Mouse (Mus musculus) kidney, postnatal 4 days (tissue): ENCODE data around the gene Lrtm1.

ENCODE experiments used
- DNase-seq, 2 experiments: peaks; one replicate each; pipeline ENCODE4 v3.0.0; 2021; ENCODE audit warnings: mixed read lengths in 2 of 2

Lrtm1 gene

DNA sequence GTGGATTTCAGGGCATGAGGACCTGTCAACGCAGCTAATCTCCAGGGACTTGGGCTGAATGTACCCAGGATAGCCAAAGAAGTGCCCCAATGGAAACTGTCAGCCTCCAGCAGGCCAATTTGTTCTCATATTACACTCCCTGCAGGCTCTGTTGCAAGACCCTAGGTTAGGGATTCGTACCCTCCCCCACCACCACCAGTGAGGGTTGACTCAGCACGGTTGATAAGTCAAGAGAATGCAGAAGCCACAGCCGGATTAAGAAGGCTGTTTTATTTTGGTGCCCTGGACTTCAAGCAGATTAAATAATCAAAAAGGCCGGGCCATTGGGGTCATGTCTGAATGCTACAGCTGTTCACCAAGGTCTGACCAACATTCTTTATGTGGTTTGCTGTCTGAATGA is at the start of gene Lrtm1:
TSS of gene Lrtm1 (plus strand) at position 326 of the 400 bp plus-strand sequence.
- DNase-seq = peak; percentile 52 to 67

GRCm38 (mm10) chr14:28969247-28969646 is 48.8 kb upstream of the Lrtm1 start:
- no peak for DNase-seq

DNA sequence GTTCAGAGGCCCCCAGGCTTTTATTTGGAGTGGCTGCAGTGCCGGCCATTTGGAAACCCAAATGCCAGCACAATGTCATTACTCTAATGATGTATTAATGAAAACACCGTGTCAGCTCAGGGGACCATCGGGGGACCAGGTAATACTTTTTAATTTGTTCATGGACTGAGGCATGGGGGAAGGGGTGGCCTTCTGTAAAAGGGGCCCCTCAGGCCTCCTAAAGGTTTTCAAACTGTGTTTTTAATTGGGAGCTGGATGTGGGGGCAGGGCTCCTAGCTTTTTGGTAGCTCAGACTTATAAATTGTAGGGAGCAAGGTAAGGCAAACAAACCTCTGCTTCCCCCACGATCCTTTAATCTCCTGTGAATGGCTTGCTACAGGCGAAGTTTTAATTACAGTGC is 45.4 kb upstream of the Lrtm1 start:
- no peak for DNase-seq

DNA sequence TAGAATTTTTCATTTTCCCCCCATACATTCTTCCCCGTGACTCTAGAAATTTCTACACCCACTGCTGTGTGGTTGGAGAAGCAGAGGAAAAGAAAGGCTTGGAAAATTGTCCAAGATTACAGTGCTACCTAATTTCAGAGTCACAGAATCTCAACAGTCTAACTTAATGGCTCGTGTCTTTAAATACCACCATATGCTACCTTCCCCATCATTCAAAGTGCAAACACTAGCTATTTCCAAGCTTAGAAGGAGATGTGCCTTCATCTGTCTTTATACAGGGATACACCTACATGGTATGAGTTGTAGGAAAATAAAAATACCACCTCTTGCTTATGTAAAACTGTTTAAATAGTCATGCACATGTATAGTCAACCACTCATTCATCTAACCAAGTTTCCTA is 38.8 kb upstream of the Lrtm1 start:
- DNase-seq = no peak

- peak; percentile 38 to 51 for DNase-seq
These were observed 37.5 kb upstream of the Lrtm1 start for GRCm38 (mm10) chr14:28980482-28980881.

GRCm38 (mm10) chr14:28984276-28984675 is 33.7 kb upstream of the Lrtm1 start:
- no peak for DNase-seq

DNA sequence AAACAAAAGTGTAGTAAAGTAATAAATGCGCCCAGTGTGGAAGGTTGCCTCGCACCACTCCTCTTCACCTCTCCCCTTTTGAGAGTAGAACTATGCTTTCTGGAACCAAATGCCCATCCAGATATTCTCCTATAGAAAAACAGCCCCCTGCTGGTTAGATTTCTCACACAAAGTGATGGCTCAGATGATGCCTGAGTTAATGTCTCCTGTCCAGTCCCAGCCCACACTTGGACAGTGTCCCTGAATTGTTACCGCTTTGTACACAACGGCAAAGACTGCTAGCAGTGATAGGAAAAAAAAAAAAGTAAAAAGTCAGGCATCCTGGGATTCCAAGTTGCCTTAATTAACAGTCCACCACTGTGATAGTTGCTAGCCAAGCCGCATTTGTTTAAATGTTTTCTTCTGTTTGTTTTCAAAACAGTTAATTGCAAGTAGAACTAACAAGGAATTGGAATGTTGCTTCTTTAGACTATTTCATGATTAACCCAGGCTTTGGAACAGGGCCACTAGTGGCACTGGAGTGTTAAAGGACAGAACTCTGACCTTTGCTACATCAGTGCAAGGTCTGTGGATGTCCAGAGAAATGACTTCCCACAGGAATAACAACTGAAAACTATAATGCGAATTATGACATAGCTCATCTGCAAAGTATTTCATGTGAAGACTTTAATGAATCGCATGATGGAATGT is 29.7 kb upstream of the Lrtm1 start:
- peak; percentile 7 to 36 for DNase-seq

GRCm38 (mm10) chr14:28996569-28996968 is 21.4 kb upstream of the Lrtm1 start:
- DNase-seq = no peak

GRCm38 (mm10) chr14:29005228-29005840 is 12.7 kb upstream of the Lrtm1 start:
- no peak for DNase-seq

DNA sequence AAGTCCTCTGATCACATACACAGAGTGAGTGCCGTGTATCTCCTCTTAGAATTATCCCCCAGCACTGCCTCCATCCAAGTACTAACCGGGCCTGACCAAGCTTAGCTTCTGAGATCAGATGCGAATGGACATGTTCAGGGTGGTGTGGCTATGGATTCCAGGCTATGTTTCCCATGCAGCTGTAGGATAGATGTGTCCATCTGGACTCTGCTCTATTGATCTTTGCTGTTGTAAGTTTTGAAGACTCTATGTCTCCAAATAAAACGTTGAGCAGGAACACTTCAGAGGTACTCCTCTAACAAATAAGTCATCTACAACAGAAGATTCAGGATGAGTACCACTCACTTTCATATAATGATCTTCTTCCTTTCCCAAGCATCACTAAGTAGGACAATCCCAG is 8.4 kb upstream of the Lrtm1 start:
- no peak for DNase-seq

DNA sequence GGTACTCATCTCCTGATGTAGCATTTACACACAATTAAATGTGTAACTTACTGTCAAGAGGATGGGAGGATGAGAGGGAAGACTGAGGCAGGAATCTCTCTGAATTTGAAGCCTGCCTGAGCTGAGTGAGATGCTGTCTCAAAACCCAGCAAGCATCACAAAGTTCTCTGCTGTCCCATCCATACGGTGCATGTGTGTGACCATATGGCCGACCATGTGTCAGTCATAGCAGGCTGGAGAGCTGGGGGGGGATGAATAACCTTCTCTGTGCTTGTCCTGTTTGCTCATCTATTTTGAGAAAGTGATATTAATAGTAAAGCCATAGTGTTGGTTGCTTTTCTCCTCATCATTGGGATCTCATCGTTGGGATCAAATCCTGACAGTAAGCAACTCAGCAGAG is 4.8 kb upstream of the Lrtm1 start:
- no peak for DNase-seq

- DNase-seq = no peak
These were observed 3.3 kb upstream of the Lrtm1 start for GRCm38 (mm10) chr14:29014680-29015079.

DNA sequence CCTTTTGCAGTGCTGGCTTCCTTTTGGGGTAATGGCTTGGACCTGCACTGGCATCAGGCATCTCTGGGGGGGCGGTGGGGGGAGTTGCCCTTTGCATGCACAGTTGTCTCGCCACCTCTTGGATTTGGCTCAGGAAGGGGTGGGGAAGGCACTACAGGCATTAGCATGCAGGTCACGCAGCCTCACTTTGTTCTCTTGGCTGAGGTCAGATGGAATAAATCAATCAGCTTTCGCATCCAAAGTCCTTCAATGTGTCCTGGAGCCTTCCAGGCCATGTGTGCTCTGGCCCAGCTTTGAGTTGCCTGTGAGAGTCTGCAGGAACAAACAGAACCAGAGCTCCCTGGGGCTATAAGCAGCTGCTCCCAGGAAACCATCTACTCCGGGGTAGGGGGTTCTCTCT is 2.1 kb upstream of the Lrtm1 start:
- peak; percentile 27 to 53 for DNase-seq

DNA sequence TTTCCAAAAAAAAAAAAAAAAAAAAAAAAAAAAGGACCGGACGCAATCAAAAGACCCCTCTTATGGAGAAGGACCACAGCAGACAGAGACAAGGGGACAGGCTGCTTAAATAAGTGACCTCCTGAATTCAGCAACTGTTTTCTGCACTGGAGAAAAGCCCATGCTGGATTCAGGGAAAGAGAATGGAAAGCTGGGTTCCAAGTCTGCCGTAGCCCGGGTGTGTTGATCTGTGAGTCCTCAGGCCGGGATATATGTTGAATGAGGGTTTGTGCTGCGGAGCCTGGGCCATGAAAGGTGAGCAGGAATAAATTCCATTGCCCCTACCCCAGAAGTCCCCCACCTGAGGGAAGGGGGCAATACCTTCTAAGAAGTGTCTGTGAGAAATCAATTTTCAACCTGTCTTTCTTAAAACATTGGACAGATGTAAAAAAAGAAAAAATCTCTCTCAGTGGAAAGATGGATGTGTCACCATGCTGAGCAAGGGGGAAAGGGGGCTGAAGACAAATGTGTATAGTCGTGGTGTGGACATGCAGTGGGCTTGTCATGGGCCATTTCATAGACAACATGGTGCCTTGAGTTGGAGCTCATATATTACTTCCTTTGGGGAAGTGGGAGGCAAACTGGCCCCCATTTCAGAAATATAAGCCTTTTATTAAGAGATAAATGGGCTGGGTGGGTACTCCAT is 450 bp downstream of the Lrtm1 start:
- DNase-seq = no peak

DNA sequence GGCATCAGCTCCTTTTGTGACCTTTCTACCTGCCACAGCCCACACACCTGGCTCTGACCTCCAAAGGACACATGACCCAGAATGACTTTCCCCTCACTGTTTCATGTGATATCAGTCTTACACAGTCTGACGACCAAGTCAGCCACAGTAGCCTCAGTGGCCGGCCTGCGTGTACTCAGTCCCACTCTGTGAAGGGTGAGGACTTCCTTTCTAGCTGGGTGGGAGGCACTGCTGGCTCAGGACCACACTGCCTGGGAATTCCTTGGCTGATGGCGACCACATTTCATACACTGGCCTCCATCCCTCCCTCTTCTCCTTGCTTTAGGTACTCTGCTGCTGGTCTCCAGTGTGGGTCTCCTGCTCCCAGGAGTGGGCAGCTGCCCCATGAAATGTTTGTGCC is 3.3 kb downstream of the Lrtm1 start:
- DNase-seq = no peak

DNA sequence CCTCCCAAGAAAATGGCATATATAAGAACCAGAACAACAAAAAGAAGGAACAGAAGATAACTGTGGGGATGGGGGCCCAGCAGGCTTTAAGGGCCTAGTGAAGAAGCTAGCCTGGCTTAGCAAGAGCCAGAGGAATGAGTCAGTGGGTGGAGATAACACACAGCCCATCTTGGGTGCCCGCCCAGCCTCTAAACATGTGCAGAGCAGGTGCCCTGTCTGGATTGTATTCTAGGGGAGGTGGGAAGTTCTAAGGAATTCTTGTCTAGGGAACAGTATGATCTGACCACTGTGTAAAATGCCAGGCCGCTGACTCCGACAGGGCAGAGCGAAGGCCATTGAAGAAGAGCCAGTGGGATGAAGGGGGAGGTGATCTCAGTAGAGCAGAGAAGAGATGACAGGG is 5.2 kb downstream of the Lrtm1 start:
- no peak for DNase-seq

GRCm38 (mm10) chr14:29025335-29025734 is 7.3 kb downstream of the Lrtm1 start:
- no peak for DNase-seq

- DNase-seq = no peak
These were observed 9.3 kb downstream of the Lrtm1 start for GRCm38 (mm10) chr14:29027276-29027675.

DNA sequence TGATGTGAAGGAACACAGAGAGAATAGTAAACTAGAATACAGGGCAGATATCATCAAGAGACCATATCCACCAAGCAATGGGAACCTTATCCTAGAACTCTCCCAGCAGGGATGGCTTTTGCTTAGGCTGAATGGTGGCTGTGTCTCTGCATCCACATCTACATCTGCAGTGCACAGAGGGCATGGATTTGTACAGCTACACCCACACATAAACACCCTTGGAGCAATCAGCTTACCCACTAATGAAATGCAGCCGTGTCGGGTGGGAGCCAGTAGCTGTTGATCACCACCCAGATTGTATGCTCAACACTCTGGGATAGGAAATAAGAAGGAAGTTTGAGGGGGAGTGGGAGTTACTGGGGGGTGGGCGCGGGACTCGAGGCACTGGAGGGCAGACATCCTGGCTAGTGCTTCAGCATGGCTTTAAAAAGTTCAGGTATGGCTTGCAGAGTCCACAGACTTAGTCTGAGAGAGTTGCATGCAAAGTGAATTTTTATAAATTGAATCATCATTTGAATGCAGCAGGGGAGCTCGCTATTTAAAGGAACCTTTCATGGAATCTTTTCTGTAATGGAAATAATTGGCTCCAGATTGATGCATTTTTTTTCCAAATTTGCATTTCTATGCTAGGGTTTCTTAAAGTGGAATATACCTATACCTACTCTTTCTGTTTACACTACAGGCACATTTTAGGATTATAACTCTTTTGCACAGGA is 10.5 kb downstream of the Lrtm1 start:
- DNase-seq = no peak

- no peak for DNase-seq
These were observed 11.1 kb downstream of the Lrtm1 start for GRCm38 (mm10) chr14:29029107-29029469.

DNA sequence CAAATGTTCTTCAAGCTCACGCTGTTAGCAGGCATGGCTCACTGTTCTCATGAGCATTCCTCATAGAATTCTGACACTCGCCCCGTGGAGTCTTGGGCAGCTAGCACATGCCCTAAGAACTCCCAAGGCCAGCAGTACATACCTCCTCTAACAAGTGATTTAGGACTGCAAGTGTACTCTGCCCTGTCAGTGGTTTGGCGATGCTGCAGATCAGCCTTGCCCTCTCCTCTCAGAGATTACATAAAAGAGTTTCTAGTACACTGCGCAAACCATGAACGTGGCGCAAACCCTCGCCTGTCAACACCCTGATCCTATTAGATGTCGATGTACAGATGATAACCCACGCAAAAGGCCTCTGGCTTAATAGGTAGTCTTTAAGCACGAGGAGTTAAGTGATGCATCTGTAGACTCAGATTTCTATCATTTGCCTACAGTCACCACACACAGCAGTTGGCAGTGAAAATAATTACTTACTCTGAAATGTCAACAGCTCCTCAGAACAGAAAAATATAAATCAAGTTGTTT is 11.9 kb downstream of the Lrtm1 start:
- DNase-seq = no peak

- DNase-seq = no peak
These were observed 12.5 kb downstream of the Lrtm1 start for GRCm38 (mm10) chr14:29030519-29030918.

DNA sequence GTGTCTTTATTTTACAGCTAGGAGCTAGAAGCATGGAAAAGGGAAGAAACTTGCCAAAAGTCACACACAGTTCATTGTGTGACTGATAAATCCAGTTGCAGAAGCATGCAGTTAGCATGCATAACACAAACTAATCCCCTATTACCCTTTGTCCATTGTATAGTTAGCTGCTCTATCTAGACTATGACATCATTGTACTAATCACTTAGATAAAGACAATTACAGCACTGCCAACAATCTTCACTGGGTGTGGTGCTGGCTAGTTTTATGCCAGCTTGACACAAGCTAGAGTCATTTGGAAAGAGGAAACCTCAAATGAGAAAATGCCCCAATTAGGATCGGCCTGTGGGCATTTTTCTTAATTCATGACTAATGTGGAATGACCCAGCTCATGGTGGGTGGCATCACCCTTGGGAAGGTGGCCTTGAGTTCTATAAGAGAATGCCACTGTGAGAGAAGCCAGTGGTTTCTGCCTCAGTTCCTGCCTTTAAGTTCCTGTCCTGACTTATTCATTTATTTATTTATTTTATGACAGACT is 13.9 kb downstream of the Lrtm1 start:
- DNase-seq = no peak
